In genomic region chr12:110599791-110600190, GRCm38 (mm10) we compare ENCODE assay signal across 14 mouse cellular contexts. TPM values are rescaled to one million over a fixed set of nuclear protein-coding genes. Genes with fewer than 3 reads are reported as not detected.
DNase-seq lines count a peak whose midpoint lies in the region; ATAC-seq lines count a peak whose summit lies in the region.
"Had no signal": no experiment of that assay in that cellular context is flagged by ENCODE, and none has a peak within 500 bp of the region (broad histone marks: within the 10 kb centered on the region; RNA-seq: fewer than 3 reads in every experiment).

No protein-coding gene starts in this region.

- H3K4me1 ChIP-seq in hindbrain, embryonic 15.5 days (replicated peaks): peaks cover 52% of the 10 kb centered on the region
- peaks cover 28% of the 10 kb centered on the region for H3K4me1 ChIP-seq in hindbrain, embryonic 12.5 days

- peak; percentile 65 for DNase-seq in adrenal gland, adult 2 months
- DNase-seq in adrenal gland, adult 18-20 months (ENCODE audit: low spot score in 2 of 2): no peak
- DNase-seq in 3T3-L1 (ENCODE audit: low read depth, low spot score) (peak; percentile 50), adipocyte (ENCODE audit: low spot score) (no peak)
- peak; percentile 73 for DNase-seq in brain, adult 2 months (ENCODE audit: low read depth, low spot score)
- DNase-seq in thymus, postnatal 0 days (ENCODE audit: low spot score): no peak
- DNase-seq: cerebellum, postnatal 14 days; heart, adult 11 months; kidney, postnatal 36 days; lung, postnatal 10 days; thymus, adult 2 months had no signal

- no peaks in the 10 kb centered on the region for H3K27me3 ChIP-seq in hindbrain, embryonic 15.5 days
- peaks cover 11% of the 10 kb centered on the region for H3K27me3 ChIP-seq in hindbrain, embryonic 12.5 days

- no peaks in the 10 kb centered on the region for H3K9me3 ChIP-seq in hindbrain, embryonic 15.5 days
- no peaks in the 10 kb centered on the region for H3K9me3 ChIP-seq in hindbrain, embryonic 12.5 days (replicated peaks)
- H3K9me3 ChIP-seq: limb, embryonic 15.5 days had no signal

- no peak for ATAC-seq in hindbrain, embryonic 15.5 days (ENCODE audit: low FRiP score, low read depth)
- no peak for ATAC-seq in hindbrain, embryonic 12.5 days (ENCODE audit: low FRiP score)

- H3K9ac ChIP-seq in hindbrain, embryonic 15.5 days: 0 out of 2 replicates have a peak overlapping the region, but pooled peaks have one; percentile 4
- H3K9ac ChIP-seq in hindbrain, embryonic 12.5 days: no peak overlapping the region; the same call in 1 of the 2 replicates
- H3K9ac ChIP-seq: limb, embryonic 15.5 days had no signal

- H3K27ac ChIP-seq in hindbrain, embryonic 15.5 days (replicated peaks): no peak overlapping the region
- no peak overlapping the region for H3K27ac ChIP-seq in hindbrain, embryonic 12.5 days
- H3K27ac ChIP-seq: limb, embryonic 15.5 days had no signal

- WGBS in hindbrain, embryonic 15.5 days: 72% methylated on average over 4 of the region's 4 CpGs
- 80% methylated on average over 4 of the region's 4 CpGs for WGBS in hindbrain, embryonic 12.5 days

- H3K36me3 ChIP-seq in hindbrain, embryonic 15.5 days: no peaks in the 10 kb centered on the region
- H3K36me3 ChIP-seq in hindbrain, embryonic 12.5 days: no peaks in the 10 kb centered on the region
- H3K36me3 ChIP-seq: limb, embryonic 15.5 days had no signal

- H3K4me3 ChIP-seq in hindbrain, embryonic 15.5 days: peak overlapping the region; percentile 63; the same call in 1 of the 2 replicates
- H3K4me3 ChIP-seq in hindbrain, embryonic 12.5 days: no peak overlapping the region

- peak overlapping the region; percentile 80 for H3K4me2 ChIP-seq in hindbrain, embryonic 15.5 days
- H3K4me2 ChIP-seq in hindbrain, embryonic 12.5 days (replicated peaks): no peak overlapping the region

RNA-seq across cellular contexts. Expression of gene Dync1h1, which starts 1.5 kb away (rescaled TPM):
- 100 to 1,000 TPM; 113 to 176 TPM for total RNA-seq in adrenal gland, adult 2 months (2021)
- 213 and 269 TPM in 2 replicates for polyA plus RNA-seq in adrenal gland, adult 2 months (2012; rRNA removed)
- total RNA-seq in adrenal gland, adult 18-20 months (2021): 100 to 1,000 TPM; 122 to 124 TPM
- 88.1 and 92.9 TPM in 2 replicates for polyA plus RNA-seq in hindbrain, embryonic 15.5 days (2015; fragmentation: Nextera tagmentation; extraction: Ambion mirVana)
- polyA plus RNA-seq in hindbrain, embryonic 12.5 days (2016; fragmentation: Nextera tagmentation; extraction: Ambion mirVana): 81.7 and 96.4 TPM in 2 replicates
- polyA plus RNA-seq in thymus, postnatal 0 days (2015; fragmentation: Nextera tagmentation; extraction: Ambion mirVana): 24.2 and 33.2 TPM in 2 replicates

Comparison
In these comparisons a context has a peak if more than half of its experiments do, and no peak if none do; other contexts are left out.
1. DNase-seq: peak in adrenal gland, adult 2 months (single experiment), 3T3-L1 (single experiment) and brain, adult 2 months (single experiment); none in adrenal gland, adult 18-20 months (0 of 2), adipocyte (single experiment) and thymus, postnatal 0 days (single experiment).